Mouse (Mus musculus) ES-E14 (cell line): ENCODE measurements around the gene Pum1.

Experiments
- HCFC1 ChIP-seq: IDR thresholded peaks from 2 replicates; pipeline ENCODE4 v1.6.1; 2012; ENCODE audit warnings: low read length, inconsistent platforms, borderline replicate concordance; ENCODE audit not compliant: insufficient read depth
- ZC3H11A ChIP-seq: IDR thresholded peaks from 2 replicates; pipeline ENCODE4 v1.6.1; 2012; ENCODE audit warnings: low read depth, mild to moderate bottlenecking, inconsistent platforms, low read length, borderline replicate concordance
- ZNF384 ChIP-seq: IDR thresholded peaks from 2 replicates; pipeline ENCODE4 v1.6.1; 2012; ENCODE audit warnings: low read depth, low read length, inconsistent platforms

DNA sequence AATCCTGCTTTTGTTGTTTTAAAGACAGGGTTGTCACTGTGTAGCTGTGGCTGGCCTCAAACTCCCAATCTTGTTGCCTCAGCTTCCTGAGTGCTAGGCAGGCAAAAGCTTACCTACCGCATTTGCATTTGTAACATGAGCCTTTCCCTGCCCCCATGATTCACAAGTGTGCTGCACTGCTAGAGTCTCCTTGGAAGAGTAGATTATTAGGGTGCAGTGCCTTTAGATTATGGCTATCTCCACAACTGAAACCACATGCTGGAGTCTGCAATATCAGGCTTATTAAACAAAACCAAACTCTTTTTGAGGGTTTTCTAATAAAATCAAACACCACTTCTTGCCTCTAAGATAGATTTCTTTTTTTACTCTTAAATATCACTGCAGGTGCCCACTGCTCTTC lies 59.5 kb downstream of the Pum1 start:
- TF ChIP-seq HCFC1, result no peak
- TF ChIP-seq ZC3H11A, result no peak
- no peak for TF ChIP-seq ZNF384
